Mouse (Mus musculus) limb, embryonic 10.5 days (tissue): ENCODE measurements around the gene Kdm2a. TPM values are rescaled to one million over a fixed set of nuclear protein-coding genes. Genes with fewer than 3 reads are reported as not detected.

Experiments
- DNase-seq: peaks from one replicate; pipeline ENCODE4 v3.0.0-alpha.2; 2017; ENCODE audit warnings: low spot score
- H3K27ac ChIP-seq: fragments of 300-500 bp; sonication (generic); 2 replicates; pipeline ENCODE4 v1.5.1; 2016; ENCODE audit warnings: mild to moderate bottlenecking
- H3K27me3 ChIP-seq: fragments of 300-500 bp; sonication (generic); 2 replicates; pipeline ENCODE4 v1.6.1; 2016; ENCODE audit warnings: low read depth, mild to moderate bottlenecking; ENCODE audit not compliant: poor library complexity, severe bottlenecking
- H3K36me3 ChIP-seq: fragments of 300-500 bp; sonication (generic); 2 replicates; pipeline ENCODE4 v1.6.1; 2016; ENCODE audit warnings: mild to moderate bottlenecking, moderate library complexity
- H3K4me1 ChIP-seq: fragments of 300-500 bp; sonication (generic); 2 replicates; pipeline ENCODE4 v1.6.1; 2016
- H3K4me3 ChIP-seq: fragments of 300-500 bp; sonication (generic); 2 replicates; pipeline ENCODE4 v1.5.1; 2016; ENCODE audit warnings: mild to moderate bottlenecking, moderate library complexity
- H3K9me3 ChIP-seq: fragments of 300-500 bp; sonication (generic); replicated peaks from 2 replicates; pipeline ENCODE4 v1.6.1; 2016; ENCODE audit warnings: mild to moderate bottlenecking
- WGBS: fragments of 180-500 bp; shearing (Covaris S2); methylation state at CpG from one replicate; pipeline ENCODE4 v1.1.7; 2016; 5-methylcytosine and 5-hydroxymethylcytosine counted together
- polyA plus RNA-seq: library from polyadenylated mRNA; unstranded; fragments of >200 nt; fragmentation: Nextera tagmentation; extraction: Ambion mirVana; gene quantifications from 2 replicates; pipeline ENCODE4 v1.2.1, GENCODE M21; 2016

Gene Kdm2a
- polyA plus RNA-seq, 1 experiment from 2014 or later, result 77.9 TPM

DNA sequence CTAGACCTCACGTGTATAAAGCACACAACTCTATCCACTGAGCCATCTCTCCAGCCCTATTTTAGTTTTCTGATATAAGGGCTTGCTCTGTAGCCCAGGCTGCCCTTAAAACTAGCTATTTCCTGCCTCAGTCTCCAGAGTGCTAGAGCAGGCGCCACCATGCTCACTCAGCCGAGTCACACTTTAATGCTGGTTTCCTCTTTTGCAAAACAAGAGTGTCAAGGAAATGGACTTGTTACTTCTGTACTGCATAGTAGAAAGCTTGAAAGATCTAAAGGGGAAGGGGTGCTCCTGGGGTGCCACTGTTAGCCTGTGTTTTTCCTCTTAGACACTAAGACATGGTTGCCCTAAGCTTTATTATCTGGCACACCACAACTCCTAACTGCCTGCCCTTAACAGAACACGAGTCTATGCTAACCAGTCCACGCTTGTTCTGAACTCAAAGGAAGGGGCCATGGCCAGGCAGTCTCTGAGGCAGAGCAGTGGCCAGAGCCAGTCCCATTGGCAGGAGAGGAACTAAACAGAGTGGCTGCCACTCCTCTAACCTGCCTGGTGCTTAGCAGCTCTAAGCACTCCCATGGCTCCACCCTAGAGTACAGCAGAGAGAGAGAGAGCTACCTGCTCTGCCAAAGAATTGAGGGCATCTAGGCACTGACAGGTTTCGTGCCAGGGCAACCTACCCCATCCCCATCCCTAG is 98.4 kb downstream of the Kdm2a start:
- WGBS, result 84% methylated on average over 6 of the region's 6 CpGs
- Histone ChIP-seq H3K4me3 (no peak overlapping the region), H3K9me3 (no peaks in the 10 kb centered on the region), H3K27me3 (no peaks in the 10 kb centered on the region), H3K27ac (0 out of 2 replicates have a peak overlapping the region, but pooled peaks have one; percentile 33), H3K4me1 (peaks cover 59% of the 10 kb centered on the region), H3K36me3 (peaks cover 32% of the 10 kb centered on the region)
- DNase-seq, result no peak

DNA sequence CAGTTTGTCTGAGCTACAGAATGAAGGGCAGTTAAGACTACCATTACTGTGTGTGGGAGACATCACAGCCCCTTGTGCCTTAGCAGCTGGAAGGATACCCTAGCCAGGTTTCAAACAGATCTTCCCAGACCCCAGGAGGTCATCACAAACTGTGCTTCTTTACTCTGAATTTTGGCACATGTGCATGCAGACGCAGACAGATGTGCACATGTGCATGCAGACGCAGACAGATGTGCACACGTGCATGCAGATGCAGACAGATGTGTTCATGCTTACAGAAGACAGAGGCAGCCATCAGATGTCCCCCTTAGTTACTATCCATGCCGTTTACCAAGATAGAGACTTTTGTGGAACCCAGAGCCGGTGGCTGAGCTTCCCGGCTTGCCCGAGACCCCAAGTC is 99.0 kb downstream of the Kdm2a start:
- WGBS, result 89% methylated on average over 7 of the region's 7 CpGs
- Histone ChIP-seq H3K27ac (no peak overlapping the region), H3K27me3 (no peaks in the 10 kb centered on the region), H3K4me3 (no peak overlapping the region; the same call in 1 of the 2 replicates), H3K9me3 (no peaks in the 10 kb centered on the region), H3K4me1 (peaks cover 59% of the 10 kb centered on the region), H3K36me3 (peaks cover 37% of the 10 kb centered on the region)
- no peak for DNase-seq

DNA sequence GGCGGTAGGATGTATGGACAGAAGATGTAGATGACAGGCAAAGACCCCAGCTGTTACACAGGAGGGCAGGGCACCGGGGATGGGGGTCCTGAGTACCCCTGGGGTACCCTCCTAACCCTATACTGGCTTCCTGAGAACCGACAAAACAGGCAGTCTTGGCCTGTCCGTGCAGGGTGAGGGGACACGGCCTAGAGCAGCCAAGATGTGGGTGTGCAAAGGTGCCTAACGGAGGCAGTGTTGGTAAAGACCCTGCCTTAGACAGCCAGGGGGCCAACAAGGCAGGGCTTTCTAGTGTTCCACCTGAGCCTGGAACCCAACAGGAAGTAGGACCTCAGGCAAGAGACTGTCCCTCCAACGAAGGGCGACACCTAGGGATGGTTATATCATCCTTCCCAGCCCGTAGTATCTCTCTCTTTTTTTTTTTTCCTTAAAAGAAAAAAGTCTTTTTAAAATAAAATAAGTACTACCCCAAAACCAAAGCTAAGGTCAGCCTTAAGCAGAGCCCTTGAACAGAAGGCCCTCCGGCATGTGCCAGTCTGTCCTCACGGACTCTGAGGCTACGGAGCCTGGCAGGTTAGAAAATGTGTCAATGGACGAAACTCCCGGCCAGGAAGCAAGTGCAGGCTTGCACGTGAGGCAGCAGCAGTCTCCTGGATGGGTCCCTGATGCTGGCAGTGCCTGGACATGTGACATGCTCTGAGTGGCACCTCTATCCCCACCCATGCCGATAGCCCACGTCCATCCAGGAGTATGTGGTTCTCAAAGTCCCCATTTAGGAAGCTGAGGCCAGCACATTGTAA is 99.6 kb downstream of the Kdm2a start:
- Histone ChIP-seq H3K4me1 (peaks cover 54% of the 10 kb centered on the region), H3K27me3 (no peaks in the 10 kb centered on the region), H3K27ac (no peak overlapping the region), H3K36me3 (peaks cover 44% of the 10 kb centered on the region), H3K9me3 (no peaks in the 10 kb centered on the region), H3K4me3 (no peak overlapping the region; the same call in 1 of the 2 replicates)
- 86% methylated on average over 17 of the region's 17 CpGs for WGBS
- no peak for DNase-seq

DNA sequence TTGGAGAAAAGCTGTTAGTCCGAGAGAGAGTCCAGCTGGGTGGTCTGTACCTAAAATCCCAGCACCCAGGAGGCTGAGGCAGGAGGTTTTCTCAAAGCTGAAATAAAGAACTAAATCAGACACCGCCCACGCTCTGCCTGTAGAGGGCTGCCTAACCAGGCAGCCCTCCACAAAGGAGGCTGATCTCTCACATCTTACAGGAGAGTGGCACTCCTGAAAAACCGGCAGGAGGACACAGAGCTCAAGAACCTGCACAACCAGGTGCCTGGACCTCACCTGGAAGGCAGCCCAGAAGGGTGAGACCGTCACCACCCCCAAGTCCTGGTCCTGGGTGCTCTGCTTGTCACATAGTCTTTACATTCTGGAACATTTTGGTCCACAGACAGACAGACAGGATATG is 100.2 kb downstream of the Kdm2a start:
- H3K9me3 ChIP-seq, result no peaks in the 10 kb centered on the region
- peaks cover 49% of the 10 kb centered on the region for H3K36me3 ChIP-seq
- no peaks in the 10 kb centered on the region for H3K27me3 ChIP-seq
- peaks cover 48% of the 10 kb centered on the region for H3K4me1 ChIP-seq
- 88% methylated on average over 5 of the region's 5 CpGs for WGBS
- no peak for DNase-seq
- no peak overlapping the region for H3K4me3 ChIP-seq
- no peak overlapping the region for H3K27ac ChIP-seq

DNA sequence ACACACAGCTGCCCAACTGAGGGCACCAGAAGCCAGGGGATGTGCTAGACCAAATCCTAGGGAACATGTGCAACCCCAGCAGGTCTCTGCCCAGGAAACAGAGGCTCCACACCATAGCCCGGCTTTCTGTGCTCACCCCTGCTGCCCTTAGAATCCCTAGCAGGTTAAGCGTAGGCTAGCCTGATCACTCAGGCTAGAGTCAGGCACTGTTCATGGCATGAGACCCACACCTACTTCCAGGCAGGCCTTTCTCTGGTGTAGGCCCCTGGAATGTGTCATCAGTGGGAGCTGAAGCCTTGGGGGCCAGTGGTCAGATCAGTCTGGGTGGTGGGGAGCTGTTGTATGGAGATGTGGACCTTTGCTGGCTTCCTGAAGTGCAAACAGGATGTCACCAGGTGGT is 101.5 kb downstream of the Kdm2a start:
- H3K27me3 ChIP-seq, result no peaks in the 10 kb centered on the region
- H3K4me1 ChIP-seq, result peaks cover 35% of the 10 kb centered on the region
- no peak overlapping the region for H3K4me3 ChIP-seq
- no peak overlapping the region for H3K27ac ChIP-seq
- DNase-seq, result no peak
- 98% methylated on average over 2 of the region's 2 CpGs for WGBS
- peaks cover 61% of the 10 kb centered on the region for H3K36me3 ChIP-seq
- H3K9me3 ChIP-seq, result no peaks in the 10 kb centered on the region

DNA sequence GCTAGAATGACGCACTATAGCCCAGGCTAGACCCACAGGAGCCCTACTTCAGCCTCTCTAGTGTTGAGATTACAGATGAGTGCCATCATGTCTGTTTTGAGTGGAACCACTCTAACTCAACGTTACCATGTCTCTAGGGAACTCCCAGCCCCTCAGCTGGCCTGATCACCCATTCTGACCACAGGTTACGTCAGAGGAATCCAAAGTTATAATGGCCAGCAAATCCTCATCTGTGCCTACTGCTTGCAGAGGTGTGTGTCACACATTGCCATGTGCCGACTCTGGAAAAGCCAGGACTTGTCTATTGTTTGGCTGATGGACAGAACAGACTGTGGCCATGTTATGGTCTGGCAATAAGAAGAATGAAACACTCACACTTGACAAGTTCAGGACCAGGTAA is 102.7 kb downstream of the Kdm2a start:
- no peak for DNase-seq
- H3K4me1 ChIP-seq, result peaks cover 30% of the 10 kb centered on the region
- H3K27ac ChIP-seq, result no peak overlapping the region
- WGBS, result 93% methylated on average over 4 of the region's 4 CpGs
- no peaks in the 10 kb centered on the region for H3K9me3 ChIP-seq
- no peak overlapping the region for H3K4me3 ChIP-seq
- H3K36me3 ChIP-seq, result peaks cover 71% of the 10 kb centered on the region
- no peaks in the 10 kb centered on the region for H3K27me3 ChIP-seq

DNA sequence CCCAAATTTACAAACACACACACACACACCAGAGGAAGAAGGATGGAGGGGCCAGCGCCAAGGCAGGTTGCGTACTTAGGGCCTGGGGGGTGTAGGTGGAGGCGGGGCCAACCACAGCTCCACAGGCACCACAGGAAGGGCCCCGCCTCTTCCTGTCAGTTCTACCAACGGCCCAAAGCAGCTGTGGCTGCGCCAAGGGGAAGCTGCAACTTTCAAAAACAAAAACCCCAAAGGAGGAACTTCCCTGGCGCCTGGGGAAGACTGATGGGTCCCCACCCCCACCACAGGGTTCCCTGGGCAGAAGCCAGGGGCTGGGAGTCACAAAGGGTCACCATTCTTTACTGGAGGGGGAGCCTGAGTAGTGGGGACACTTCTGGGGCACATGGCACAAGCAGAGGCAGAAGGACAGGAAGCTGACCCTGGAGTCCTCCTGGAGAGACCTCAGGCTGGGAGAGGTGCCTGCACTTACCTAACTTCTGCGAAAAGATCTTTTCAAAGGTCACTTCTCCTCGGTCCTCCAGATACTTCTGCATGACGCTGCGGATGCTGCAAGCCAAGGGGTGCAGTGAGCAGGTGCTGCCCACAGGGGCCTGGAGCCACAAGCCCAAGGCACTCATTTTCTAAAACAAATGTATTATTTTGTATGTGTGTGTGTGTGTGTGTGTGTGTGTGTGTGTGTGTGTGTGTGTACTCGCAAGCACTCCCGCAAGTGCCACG is 103.5 kb downstream of the Kdm2a start:
- peaks cover 79% of the 10 kb centered on the region for H3K36me3 ChIP-seq
- DNase-seq, result no peak
- peak overlapping the region; percentile 71 for H3K27ac ChIP-seq
- H3K27me3 ChIP-seq, result no peaks in the 10 kb centered on the region
- WGBS, result 68% methylated on average over 14 of the region's 14 CpGs
- no peaks in the 10 kb centered on the region for H3K9me3 ChIP-seq
- H3K4me1 ChIP-seq, result peaks cover 22% of the 10 kb centered on the region
- no peak overlapping the region for H3K4me3 ChIP-seq

DNA sequence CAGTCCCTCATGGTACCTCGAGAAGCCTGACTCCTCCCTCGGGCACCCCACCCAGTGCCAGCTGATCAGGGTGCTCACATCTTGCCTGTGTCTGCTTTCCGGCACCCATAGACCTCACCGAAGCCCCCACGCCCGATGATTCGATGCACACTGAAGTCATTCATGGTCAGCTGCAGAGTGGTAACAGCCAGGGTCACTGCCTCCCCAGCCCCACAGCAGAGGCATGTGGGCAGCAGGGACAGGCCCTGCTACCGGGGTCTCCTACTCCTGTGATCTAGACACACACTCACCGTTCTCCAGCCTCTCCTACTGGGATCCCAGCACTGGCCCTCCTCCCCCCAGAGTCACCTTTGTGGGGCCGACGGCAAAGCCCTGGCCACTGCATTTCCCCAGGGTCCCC is 106.9 kb downstream of the Kdm2a start:
- DNase-seq, result no peak
- H3K4me3 ChIP-seq, result no peak overlapping the region
- no peaks in the 10 kb centered on the region for H3K27me3 ChIP-seq
- 93% methylated on average over 11 of the region's 11 CpGs for WGBS
- H3K36me3 ChIP-seq, result peaks cover 96% of the 10 kb centered on the region
- no peak overlapping the region for H3K27ac ChIP-seq
- H3K9me3 ChIP-seq, result no peaks in the 10 kb centered on the region
- peaks cover 16% of the 10 kb centered on the region for H3K4me1 ChIP-seq

DNA sequence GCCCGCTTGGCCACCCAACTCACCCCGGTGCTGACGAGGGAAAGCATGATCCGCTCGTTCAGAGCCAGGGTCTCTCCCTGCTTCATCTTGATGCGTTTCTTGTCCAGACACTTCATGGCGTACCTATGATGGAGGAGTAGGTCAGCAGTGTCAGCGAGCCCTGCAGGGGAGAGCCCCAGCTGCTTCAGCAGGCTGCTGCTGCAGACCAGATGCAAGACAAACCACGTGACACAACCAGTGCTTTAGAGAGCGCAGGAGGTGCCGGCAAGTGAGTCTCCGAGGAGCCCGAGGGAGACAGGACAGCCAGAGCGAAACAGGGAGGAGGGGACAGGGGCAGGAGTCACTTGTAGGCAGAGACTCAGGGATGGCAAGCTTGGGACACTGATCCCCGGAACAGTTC is 107.3 kb downstream of the Kdm2a start:
- no peak for DNase-seq
- H3K27ac ChIP-seq, result no peak overlapping the region
- H3K4me3 ChIP-seq, result no peak overlapping the region
- H3K9me3 ChIP-seq, result no peaks in the 10 kb centered on the region
- H3K4me1 ChIP-seq, result peaks cover 17% of the 10 kb centered on the region
- H3K36me3 ChIP-seq, result peaks cover 98% of the 10 kb centered on the region
- WGBS, result 77% methylated on average over 15 of the region's 15 CpGs
- no peaks in the 10 kb centered on the region for H3K27me3 ChIP-seq

DNA sequence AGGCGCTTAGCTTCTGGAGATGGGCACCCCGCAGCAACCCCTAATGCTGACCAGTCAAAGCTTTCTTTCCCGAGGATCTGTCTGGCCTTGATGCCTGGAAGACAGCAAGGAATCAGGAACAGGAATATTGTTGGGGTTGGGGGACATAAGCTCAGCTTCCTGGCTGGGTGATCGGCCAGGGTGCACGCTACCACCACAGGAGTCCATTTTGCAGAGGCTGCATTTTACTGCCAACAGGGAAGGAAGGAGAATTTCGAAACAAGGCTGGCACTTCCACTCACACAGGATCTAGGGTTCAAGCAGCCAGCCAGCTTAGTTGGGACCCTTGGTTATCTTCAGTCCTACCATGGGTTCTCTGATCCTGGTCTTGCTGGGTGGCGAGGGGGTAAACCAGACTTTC is 114.4 kb downstream of the Kdm2a start:
- Histone ChIP-seq H3K27me3 (peaks cover 18% of the 10 kb centered on the region), H3K4me1 (peaks cover 19% of the 10 kb centered on the region), H3K4me3 (peak overlapping the region; percentile 77), H3K27ac (peak overlapping the region; percentile 51; the same call in 1 of the 2 replicates), H3K9me3 (no peaks in the 10 kb centered on the region), H3K36me3 (peaks cover 42% of the 10 kb centered on the region)
- no peak for DNase-seq
- WGBS, result 54% methylated on average over 7 of the region's 7 CpGs

DNA sequence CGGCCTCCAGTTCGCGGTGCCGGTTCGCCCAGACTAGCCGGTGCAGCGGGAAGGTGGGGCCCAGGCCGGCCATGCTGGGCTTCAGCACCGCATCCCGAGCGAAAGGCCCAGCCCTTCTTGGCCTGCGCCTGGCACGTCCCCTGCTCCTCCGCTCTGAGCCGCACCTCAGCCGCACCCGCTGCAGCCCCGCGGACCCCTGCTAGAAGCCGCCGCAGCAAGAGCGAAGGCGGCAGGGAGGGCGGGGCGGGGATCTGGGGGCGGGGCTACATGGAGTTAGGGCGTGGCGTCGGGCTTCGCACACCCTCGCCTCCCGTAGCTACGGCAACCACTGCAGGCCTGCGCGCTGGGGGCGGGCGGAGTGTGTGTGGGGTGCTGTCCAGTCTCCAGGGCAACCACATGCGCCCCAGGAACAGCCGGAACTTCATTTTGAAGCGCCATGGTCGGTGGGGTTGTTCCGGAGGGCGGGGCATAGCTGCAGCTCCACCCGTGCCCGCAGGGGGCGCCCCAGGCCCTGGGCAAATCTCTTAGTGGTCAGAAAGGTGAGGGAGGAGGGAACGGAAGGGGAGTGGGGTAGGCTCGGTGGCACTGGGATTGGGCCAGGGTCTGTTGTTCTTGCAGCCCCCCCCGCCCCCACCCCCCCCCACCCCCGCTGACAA is 115.1 kb downstream of the Kdm2a start, which contains the start of gene Ankrd13d:
Ankrd13d (minus strand) TSS at position 240 of the 656 bp plus-strand sequence.
- DNase-seq, result peak; percentile 92
- peaks cover 36% of the 10 kb centered on the region for H3K36me3 ChIP-seq
- H3K27ac ChIP-seq, result peak within 1 kb of the TSS; percentile 83
- peak within 1 kb of the TSS; percentile 77 for H3K4me3 ChIP-seq
- H3K4me1 ChIP-seq, result peaks cover 19% of the 10 kb centered on the region
- under 1% methylated on average over 50 of the region's 50 CpGs for WGBS
- H3K9me3 ChIP-seq, result no peaks in the 10 kb centered on the region
- peaks cover 18% of the 10 kb centered on the region for H3K27me3 ChIP-seq

DNA sequence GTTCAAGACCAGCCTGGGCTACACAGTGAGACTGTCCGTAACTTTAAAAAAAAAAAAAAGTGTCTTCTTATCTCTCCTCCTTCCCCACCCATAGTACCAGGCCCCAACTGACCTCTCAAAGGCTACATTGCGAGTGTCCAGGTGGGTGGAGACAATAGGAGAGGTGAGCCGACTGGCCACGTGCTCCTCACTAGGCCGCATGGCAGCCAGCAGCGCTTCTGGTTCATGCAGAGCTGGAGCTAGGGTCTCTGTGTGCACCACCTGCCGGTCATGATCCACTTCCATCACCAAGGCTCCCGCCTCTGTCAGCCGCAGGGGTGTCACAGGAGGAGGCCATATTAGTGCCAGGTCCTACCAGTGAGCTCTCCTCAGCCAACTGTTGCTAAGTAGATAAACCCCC is 117.7 kb downstream of the Kdm2a start:
- Histone ChIP-seq H3K27ac (no peak overlapping the region), H3K9me3 (no peaks in the 10 kb centered on the region), H3K4me1 (peaks cover 17% of the 10 kb centered on the region), H3K27me3 (peaks cover 18% of the 10 kb centered on the region), H3K4me3 (no peak overlapping the region), H3K36me3 (peaks cover 10% of the 10 kb centered on the region)
- no peak for DNase-seq
- WGBS, result 94% methylated on average over 9 of the region's 9 CpGs
